11 mouse cellular contexts compared by ENCODE assay signal in genomic region chr5:140736166-140736565, GRCm38 (mm10). TPM values are rescaled to one million over a fixed set of nuclear protein-coding genes. Genes with fewer than 3 reads are reported as not detected.
DNase-seq lines count a peak whose midpoint lies in the region; ATAC-seq and TF ChIP-seq lines count a peak whose summit lies in the region.
"Had no signal": no experiment of that assay in that cellular context is flagged by ENCODE, and none has a peak within 500 bp of the region (broad histone marks: within the 10 kb centered on the region; RNA-seq: fewer than 3 reads in every experiment).

No protein-coding gene starts in this region.

- H3K27me3 ChIP-seq in hindbrain, embryonic 13.5 days: peaks cover 37% of the 10 kb centered on the region
- H3K27me3 ChIP-seq in hindbrain, embryonic 11.5 days (ENCODE audit: control insufficient read depth, insufficient read depth, low read length): peaks cover 16% of the 10 kb centered on the region
- H3K27me3 ChIP-seq in limb, embryonic 14.5 days (ENCODE audit: control insufficient read depth, insufficient read depth, low read length): peaks cover 26% of the 10 kb centered on the region; the same call in 1 of the 2 replicates

- no peaks in the 10 kb centered on the region for H3K9me3 ChIP-seq in hindbrain, embryonic 13.5 days
- no peaks in the 10 kb centered on the region for H3K9me3 ChIP-seq in hindbrain, embryonic 11.5 days (ENCODE audit: control insufficient read depth, low read length)
- H3K9me3 ChIP-seq in limb, embryonic 14.5 days (ENCODE audit: control insufficient read depth, low read length): no peaks in the 10 kb centered on the region

- no peak overlapping the region; the same call in 1 of the 2 replicates for H3K4me3 ChIP-seq in hindbrain, embryonic 13.5 days
- no peak overlapping the region for H3K4me3 ChIP-seq in hindbrain, embryonic 11.5 days (ENCODE audit: low read depth, low read length)
- H3K4me3 ChIP-seq in limb, embryonic 14.5 days (replicated peaks; ENCODE audit: low read length): 0 out of 2 replicates have a peak overlapping the region, but pooled peaks have one; percentile 29

- H3K4me1 ChIP-seq in hindbrain, embryonic 13.5 days (replicated peaks): peaks cover 11% of the 10 kb centered on the region
- H3K4me1 ChIP-seq in hindbrain, embryonic 11.5 days (replicated peaks; ENCODE audit: control insufficient read depth, insufficient read depth, low read length): peaks cover 4% of the 10 kb centered on the region; the same call in 1 of the 2 replicates
- no peaks in the 10 kb centered on the region for H3K4me1 ChIP-seq in limb, embryonic 14.5 days (ENCODE audit: control insufficient read depth, insufficient read depth, low read length)

- 0 out of 2 replicates have a peak overlapping the region, but pooled peaks have one; percentile 40 for H3K9ac ChIP-seq in hindbrain, embryonic 13.5 days
- no peak overlapping the region for H3K9ac ChIP-seq in hindbrain, embryonic 11.5 days (ENCODE audit: low read depth, low read length)
- H3K9ac ChIP-seq in limb, embryonic 14.5 days (ENCODE audit: low read depth, low read length, severe bottlenecking): no peak overlapping the region

- no peak overlapping the region for H3K4me2 ChIP-seq in hindbrain, embryonic 13.5 days
- no peak overlapping the region for H3K4me2 ChIP-seq in hindbrain, embryonic 11.5 days (replicated peaks; ENCODE audit: low read depth, low read length)
- H3K4me2 ChIP-seq in limb, embryonic 14.5 days (replicated peaks; ENCODE audit: low read depth, low read length, severe bottlenecking): peak overlapping the region; percentile 44; the same call in 1 of the 2 replicates

- WGBS in hindbrain, embryonic 13.5 days: 18% methylated on average over 13 of the region's 13 CpGs
- 18% methylated on average over 13 of the region's 13 CpGs for WGBS in hindbrain, embryonic 11.5 days
- WGBS in limb, embryonic 14.5 days: 27% methylated on average over 10 of the region's 13 CpGs

- no peak overlapping the region for H3K27ac ChIP-seq in hindbrain, embryonic 13.5 days
- no peak overlapping the region for H3K27ac ChIP-seq in hindbrain, embryonic 11.5 days (ENCODE audit: low read depth, low read length)
- H3K27ac ChIP-seq in limb, embryonic 14.5 days (replicated peaks; ENCODE audit: low read depth, low read length): no peak overlapping the region

- no peaks in the 10 kb centered on the region for H3K36me3 ChIP-seq in hindbrain, embryonic 13.5 days
- H3K36me3 ChIP-seq in hindbrain, embryonic 11.5 days (ENCODE audit: control insufficient read depth, insufficient read depth, low read length): no peaks in the 10 kb centered on the region
- no peaks in the 10 kb centered on the region for H3K36me3 ChIP-seq in limb, embryonic 14.5 days (ENCODE audit: control insufficient read depth, insufficient read depth, low read length)

- no peak for DNase-seq in hindbrain, embryonic 11.5 days (ENCODE audit: low spot score)
- DNase-seq in CD4-positive helper T cell, adult 2 months (ENCODE audit: low read depth, low spot score): peak; percentile 35
- peak; percentile 29 for DNase-seq in ZHBTc4 (ENCODE audit: low read depth, low spot score)
- DNase-seq in limb, embryonic 14.5 days (ENCODE audit: low spot score): no peak
- no peak for DNase-seq in layer of hippocampus, adult 18-20 months (ENCODE audit: low spot score in 2 of 2)
- DNase-seq in gastrocnemius, postnatal 25 days: no peak
- no peak for DNase-seq in kidney, postnatal 25 days
- DNase-seq: cerebellum, postnatal 36 days had no signal

- ATAC-seq in hindbrain, embryonic 13.5 days (ENCODE audit: low FRiP score): no peak
- ATAC-seq in hindbrain, embryonic 11.5 days (ENCODE audit: low FRiP score): no peak
- ATAC-seq in limb, embryonic 14.5 days (ENCODE audit: low FRiP score, low read depth): no peak
- ATAC-seq: midbrain, embryonic 16.5 days; Patski had no signal

- TF ChIP-seq POLR2A in limb, embryonic 14.5 days (IDR thresholded peaks at IDR 0.05; ENCODE audit: borderline replicate concordance, extremely low read depth, insufficient read depth, insufficient read length): no peak

RNA-seq across cellular contexts. Expression of gene Amz1, which starts 12.2 kb away (rescaled TPM):
- polyA plus RNA-seq in hindbrain, embryonic 13.5 days (2015; fragmentation: Nextera tagmentation; extraction: Ambion mirVana): 2.2 and 2.7 TPM in 2 replicates
- 0.32 and 1.5 TPM in 2 replicates for polyA plus RNA-seq in hindbrain, embryonic 11.5 days (2014; fragmentation: Nextera tagmentation; extraction: Ambion mirVana)
- 1.1 and 1.4 TPM in 2 replicates for polyA plus RNA-seq in limb, embryonic 14.5 days (2012; rRNA removed)
- polyA plus RNA-seq in limb, embryonic 14.5 days (2014; fragmentation: Nextera tagmentation; extraction: Ambion mirVana): 0.88 and 1.1 TPM in 2 replicates
- 10 to 100 TPM; 12.1 to 15.0 TPM for total RNA-seq in layer of hippocampus, adult 18-20 months (2021)
- under 1 TPM in 1 of 2 experiments, not detected in 1; 0.29 TPM for total RNA-seq in gastrocnemius, postnatal 25 days (2021)

RNA-seq across cellular contexts. Expression of gene Brat1, which starts 31.4 kb away (rescaled TPM):
- polyA plus RNA-seq in hindbrain, embryonic 13.5 days (2015; fragmentation: Nextera tagmentation; extraction: Ambion mirVana): 22.9 and 23.7 TPM in 2 replicates
- polyA plus RNA-seq in hindbrain, embryonic 11.5 days (2014; fragmentation: Nextera tagmentation; extraction: Ambion mirVana): 8.8 and 9.6 TPM in 2 replicates
- 29.6 and 38.6 TPM in 2 replicates for polyA plus RNA-seq in limb, embryonic 14.5 days (2012; rRNA removed)
- polyA plus RNA-seq in limb, embryonic 14.5 days (2014; fragmentation: Nextera tagmentation; extraction: Ambion mirVana): 19.9 and 22.2 TPM in 2 replicates
- total RNA-seq in layer of hippocampus, adult 18-20 months (2021): 10 to 100 TPM; 17.7 to 18.5 TPM
- 1 to 10 TPM; 4.8 to 5.8 TPM for total RNA-seq in gastrocnemius, postnatal 25 days (2021)

RNA-seq across cellular contexts. Expression of gene Iqce, which starts 34.0 kb away (rescaled TPM):
- polyA plus RNA-seq in hindbrain, embryonic 13.5 days (2015; fragmentation: Nextera tagmentation; extraction: Ambion mirVana): 26.0 and 26.3 TPM in 2 replicates
- 15.1 and 16.8 TPM in 2 replicates for polyA plus RNA-seq in hindbrain, embryonic 11.5 days (2014; fragmentation: Nextera tagmentation; extraction: Ambion mirVana)
- polyA plus RNA-seq in limb, embryonic 14.5 days (2012; rRNA removed): 38.3 and 43.1 TPM in 2 replicates
- polyA plus RNA-seq in limb, embryonic 14.5 days (2014; fragmentation: Nextera tagmentation; extraction: Ambion mirVana): 23.4 and 24.0 TPM in 2 replicates
- 10 to 100 TPM; 47.4 to 55.1 TPM for total RNA-seq in layer of hippocampus, adult 18-20 months (2021)
- total RNA-seq in gastrocnemius, postnatal 25 days (2021): 1 to 10 TPM; 3.4 to 3.9 TPM

Comparison
In these comparisons a context has a peak if more than half of its experiments do, and no peak if none do; other contexts are left out.
1. DNase-seq: peak in CD4-positive helper T cell, adult 2 months (single experiment) and ZHBTc4 (single experiment); none in hindbrain, embryonic 11.5 days (single experiment), limb, embryonic 14.5 days (single experiment), layer of hippocampus, adult 18-20 months (0 of 2), gastrocnemius, postnatal 25 days (single experiment) and kidney, postnatal 25 days (0 of 2).